Mouse (Mus musculus) ES-E14 (cell line): ENCODE measurements around the gene Gm17651.

Experiments used
- HCFC1 ChIP-seq: IDR thresholded peaks from 2 replicates; pipeline ENCODE4 v1.6.1; 2012; ENCODE audit warnings: low read length, inconsistent platforms, borderline replicate concordance; ENCODE audit not compliant: insufficient read depth
- ZC3H11A ChIP-seq: IDR thresholded peaks from 2 replicates; pipeline ENCODE4 v1.6.1; 2012; ENCODE audit warnings: low read depth, mild to moderate bottlenecking, inconsistent platforms, low read length, borderline replicate concordance

GRCm38 (mm10) chr3:97665525-97665924 is 9.0 kb downstream of the Gm17651 start:
- no peak for TF ChIP-seq HCFC1
- TF ChIP-seq ZC3H11A: no peak
